Mouse (Mus musculus) gastrocnemius, postnatal 10 days (tissue): ENCODE data around the gene Lpar1. TPM values are rescaled to one million over a fixed set of nuclear protein-coding genes. Genes with fewer than 3 reads are reported as not detected.
A peak's percentile ranks its signal among the peaks of the same experiment; 100 is the strongest.

Experiments used
- DNase-seq: peaks from one replicate; pipeline ENCODE4 v3.0.0; 2021; ENCODE audit warnings: mixed read lengths
- long read RNA-seq, 2 experiments: library from polyadenylated mRNA; stranded (forward); transcript quantifications; one replicate each; pipeline ENCODE4 v2.0.0; 2021
- total RNA-seq, 2 experiments: library from RNA; stranded (reverse); gene quantifications; 2 replicates each; pipeline ENCODE4 v1.2.3; 2021

Lpar1 gene
- 10 to 100 TPM; 32.5 to 46.0 TPM for total RNA-seq
- long read RNA-seq, experiment 1, transcript Lpar1-201 (4 exons, 3,512 nt) = major isoform, 26 of 44 reads
- long read RNA-seq, experiment 1, partial matches to known transcripts = 5 of 44 reads
- long read RNA-seq, experiment 1, other reads (novel, unspliced or antisense) = 12 of 44 reads
- long read RNA-seq, experiment 2, transcript Lpar1-201 (4 exons, 3,512 nt) = major isoform, 21 of 33 reads
- long read RNA-seq, experiment 2, partial matches to known transcripts = 2 of 33 reads
- long read RNA-seq, experiment 2, other reads (novel, unspliced or antisense) = 9 of 33 reads

DNA sequence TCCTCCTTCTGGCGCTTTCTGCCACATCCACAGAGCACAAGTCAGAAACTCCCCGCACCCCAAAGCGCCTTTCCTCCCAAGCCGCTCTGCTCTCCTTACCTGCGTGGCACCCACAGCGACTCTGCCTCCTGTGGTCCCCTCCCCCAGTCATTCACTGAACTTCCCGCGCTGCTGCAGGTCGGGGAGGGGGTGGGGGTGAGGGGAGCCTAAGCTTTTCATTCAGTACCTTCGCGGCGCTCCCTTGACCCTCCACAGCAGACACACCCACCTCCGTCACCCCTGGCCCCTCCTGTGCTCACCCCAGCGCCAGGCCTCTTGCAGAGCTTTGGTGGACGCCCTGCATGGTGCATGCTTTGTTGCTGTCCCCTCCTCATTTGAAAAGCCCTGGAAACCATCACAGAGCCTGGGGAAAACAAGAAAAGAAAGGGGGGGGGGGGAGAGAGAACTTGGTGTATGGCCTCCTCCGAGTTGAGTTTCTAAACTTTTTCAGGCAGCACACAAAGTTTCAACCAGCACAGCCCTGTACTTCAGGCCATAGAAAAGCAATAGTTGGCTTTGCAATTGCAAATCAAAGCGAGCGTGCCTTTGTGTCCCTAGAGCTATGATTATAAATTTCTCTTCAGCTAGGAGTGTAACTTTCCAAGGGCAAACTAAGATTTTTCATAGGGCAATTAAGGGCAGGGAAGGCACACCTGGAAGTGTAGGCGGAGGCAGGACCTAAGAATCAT is at the start of gene Lpar1:
TSS of gene Lpar1 (minus strand) at position 268 of the 728 bp plus-strand sequence.
- DNase-seq = peak; percentile 44

DNA sequence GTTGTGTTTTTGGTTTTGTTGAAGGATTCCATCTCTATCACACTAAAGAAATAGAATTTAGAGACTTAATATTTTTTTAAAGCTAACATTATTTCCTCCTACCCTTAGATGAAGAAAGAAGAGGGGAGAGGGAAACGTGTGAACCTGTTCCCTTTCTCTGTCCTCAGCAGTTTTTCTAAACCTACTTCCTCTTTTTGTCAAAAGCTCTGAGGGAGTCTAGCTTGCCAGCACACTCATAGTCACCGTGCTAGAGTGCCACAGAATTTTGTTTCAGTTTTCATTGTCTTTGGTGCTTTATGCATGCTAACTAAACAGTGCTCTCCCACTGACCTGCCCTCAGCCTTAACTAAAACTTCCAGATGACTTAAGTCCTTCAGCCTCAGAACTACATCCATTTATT is 32.2 kb upstream of the Lpar1 start:
- DNase-seq = no peak

DNA sequence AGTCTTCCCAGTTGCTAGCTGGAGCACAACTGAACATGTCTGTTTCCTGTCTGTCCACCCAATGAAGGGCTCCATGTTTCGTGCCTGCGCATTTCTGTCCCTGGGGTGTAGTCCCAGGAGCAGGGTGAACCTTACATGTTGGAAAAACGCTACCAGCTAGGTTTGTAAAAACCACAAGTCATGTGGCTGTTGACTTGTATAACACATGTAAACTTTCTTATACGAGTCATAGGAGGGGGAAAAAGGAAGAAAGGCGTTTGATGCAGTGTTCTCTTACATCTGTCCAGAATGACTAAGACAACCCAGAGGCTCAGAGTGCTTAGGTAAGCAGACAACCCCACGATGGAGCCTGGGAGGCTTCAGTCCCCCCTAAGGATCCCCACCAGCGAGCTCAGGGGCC is 27.5 kb upstream of the Lpar1 start:
- DNase-seq = no peak

- DNase-seq = no peak
Observed at GRCm38 (mm10) chr4:58580516-58580915, 26.8 kb upstream of the Lpar1 start.

GRCm38 (mm10) chr4:58580098-58580497 is 26.4 kb upstream of the Lpar1 start:
- no peak for DNase-seq

DNA sequence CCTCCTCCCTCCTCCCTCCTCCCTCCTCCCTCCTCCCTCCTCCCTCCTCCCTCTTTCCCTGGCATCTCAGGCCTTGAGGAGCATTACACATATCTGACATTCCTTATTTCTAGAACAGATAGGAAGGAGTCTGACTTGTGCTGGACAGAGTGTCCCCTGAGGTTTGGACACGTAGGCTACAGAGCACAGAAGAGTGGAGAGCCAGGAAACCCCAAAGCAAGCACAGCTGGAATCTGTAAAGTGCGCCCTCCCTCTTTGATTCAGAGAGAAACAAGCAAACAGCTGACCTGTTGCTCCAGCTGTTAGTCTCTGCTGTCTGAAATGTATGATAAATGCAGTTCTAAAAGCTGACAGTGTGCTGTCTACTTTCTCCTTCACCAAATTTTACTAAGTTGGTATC is 24.8 kb upstream of the Lpar1 start:
- DNase-seq = no peak

- DNase-seq = no peak
Observed at GRCm38 (mm10) chr4:58577382-58578048, 23.8 kb upstream of the Lpar1 start.

- no peak for DNase-seq
Observed at GRCm38 (mm10) chr4:58575831-58576230, 22.1 kb upstream of the Lpar1 start.

DNA sequence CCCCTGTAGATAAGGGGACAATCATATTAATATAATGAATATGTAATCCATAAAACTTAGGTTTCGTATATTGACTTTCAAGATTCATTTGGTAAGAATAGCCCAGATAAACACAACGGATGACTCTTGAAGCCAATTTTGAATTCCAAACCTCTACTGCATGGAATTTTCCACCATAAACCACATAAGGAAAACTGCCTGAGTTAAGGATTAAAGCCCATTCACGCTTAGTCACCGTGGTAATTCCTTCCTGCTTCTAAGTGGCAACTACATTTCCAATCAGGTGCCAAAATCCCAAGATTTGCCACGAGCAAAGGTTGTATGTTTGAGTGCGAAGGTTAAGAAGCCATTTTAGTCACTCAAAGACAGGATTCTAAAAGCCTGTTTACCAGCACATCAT is 20.3 kb upstream of the Lpar1 start:
- DNase-seq = no peak

DNA sequence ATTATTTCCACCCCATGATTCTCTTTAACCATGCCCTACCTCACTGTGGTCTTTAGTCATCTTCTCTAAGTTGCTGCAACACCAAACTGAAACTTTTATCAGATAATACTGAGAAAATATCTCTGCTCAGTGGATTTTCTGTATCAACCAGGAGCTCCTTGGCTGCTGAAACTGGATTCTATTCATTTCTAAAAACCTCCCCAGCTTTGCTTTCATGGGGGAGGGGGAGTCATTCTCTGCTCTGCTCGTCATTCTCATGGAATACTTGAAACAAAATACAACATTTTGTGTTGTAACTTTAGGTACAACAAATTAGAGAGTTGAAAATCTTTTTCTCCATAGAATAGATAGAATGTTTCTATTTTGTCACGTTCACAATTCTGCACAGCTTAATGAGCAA is 18.7 kb upstream of the Lpar1 start:
- no peak for DNase-seq

- DNase-seq = no peak
Observed at GRCm38 (mm10) chr4:58571661-58572060, 18.0 kb upstream of the Lpar1 start.

DNA sequence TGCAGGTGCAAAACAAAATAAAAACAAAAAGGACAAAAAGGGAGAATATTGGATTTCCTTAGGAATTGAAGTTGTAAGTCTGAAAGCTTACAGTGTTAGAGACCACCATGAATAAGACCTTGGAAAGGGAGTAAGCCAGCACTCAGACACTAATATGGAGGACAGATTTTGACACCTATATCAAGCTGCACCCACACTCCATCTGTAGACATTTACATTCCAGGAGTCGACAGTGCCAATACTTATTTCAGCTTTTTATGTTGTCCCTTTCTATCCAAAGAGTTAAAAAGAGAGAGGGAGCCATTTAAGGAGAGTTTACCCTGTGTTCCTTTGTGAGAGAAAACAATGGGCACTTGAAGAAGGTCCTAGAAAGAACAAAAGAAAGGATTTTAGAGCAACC is 17.5 kb upstream of the Lpar1 start:
- no peak for DNase-seq

DNA sequence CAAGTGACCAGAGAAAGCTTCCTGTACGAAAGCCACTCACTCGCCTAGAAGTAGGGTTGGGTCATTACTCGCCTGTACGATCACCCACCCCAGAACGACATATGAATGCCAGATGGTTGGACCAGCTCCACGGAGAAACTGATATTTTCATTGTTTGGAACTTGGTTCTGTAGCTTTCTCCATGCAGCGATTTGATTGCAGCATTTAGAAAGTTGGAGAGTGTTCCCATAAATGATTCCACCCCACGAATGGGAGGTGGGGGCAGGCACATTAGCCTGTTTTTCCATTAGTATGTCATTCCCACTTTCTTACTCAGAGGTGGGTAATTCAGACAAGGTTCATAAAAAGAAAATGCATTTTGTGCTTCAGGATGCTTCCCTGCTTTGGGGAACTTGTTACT is 14.8 kb upstream of the Lpar1 start:
- no peak for DNase-seq

DNA sequence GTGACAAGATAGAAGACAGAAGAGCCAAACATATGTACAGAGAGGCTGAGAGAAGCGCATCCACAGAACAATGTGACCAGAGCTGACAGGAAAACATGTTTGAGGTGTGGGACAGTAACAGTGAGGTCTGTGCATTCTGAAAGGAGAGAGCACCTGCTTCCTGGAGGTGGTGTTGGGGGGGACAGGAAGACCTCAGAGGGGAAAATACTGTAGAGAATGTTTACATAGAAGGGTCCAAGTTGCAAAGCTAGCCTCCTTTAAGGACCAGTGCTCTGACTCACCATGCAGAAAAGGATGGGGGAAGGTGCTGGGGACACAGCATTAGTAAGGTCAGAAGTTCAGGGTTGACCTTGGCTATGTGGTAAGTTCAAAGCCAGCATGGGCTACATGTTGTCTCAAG is 9.1 kb upstream of the Lpar1 start:
- DNase-seq = no peak

DNA sequence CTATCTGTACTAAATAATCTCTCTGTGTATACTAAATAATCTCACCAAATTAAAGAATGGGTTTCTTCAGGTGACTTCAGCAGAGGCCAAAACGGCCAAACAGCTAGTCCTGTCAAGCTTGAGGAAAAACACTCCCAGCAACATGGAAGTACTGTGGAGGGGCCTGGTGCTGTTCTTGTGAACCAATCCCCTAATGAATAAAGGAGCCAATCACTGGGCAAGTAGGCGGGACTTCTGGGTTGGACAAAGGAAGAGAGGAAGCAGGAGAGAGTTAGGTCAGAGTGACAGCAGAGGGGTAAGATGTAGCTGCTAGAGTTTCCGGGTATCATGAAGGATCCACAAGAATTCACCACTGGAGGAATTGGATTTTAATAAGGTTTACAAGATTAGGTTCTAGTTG is 3.3 kb upstream of the Lpar1 start:
- no peak for DNase-seq

- DNase-seq = no peak
Observed at GRCm38 (mm10) chr4:58554359-58554838, 701 bp upstream of the Lpar1 start.

GRCm38 (mm10) chr4:58552731-58553630 is 717 bp downstream of the Lpar1 start:
- DNase-seq = peak; percentile 82

- no peak for DNase-seq
Observed at GRCm38 (mm10) chr4:58552229-58552628, 1.5 kb downstream of the Lpar1 start.

DNA sequence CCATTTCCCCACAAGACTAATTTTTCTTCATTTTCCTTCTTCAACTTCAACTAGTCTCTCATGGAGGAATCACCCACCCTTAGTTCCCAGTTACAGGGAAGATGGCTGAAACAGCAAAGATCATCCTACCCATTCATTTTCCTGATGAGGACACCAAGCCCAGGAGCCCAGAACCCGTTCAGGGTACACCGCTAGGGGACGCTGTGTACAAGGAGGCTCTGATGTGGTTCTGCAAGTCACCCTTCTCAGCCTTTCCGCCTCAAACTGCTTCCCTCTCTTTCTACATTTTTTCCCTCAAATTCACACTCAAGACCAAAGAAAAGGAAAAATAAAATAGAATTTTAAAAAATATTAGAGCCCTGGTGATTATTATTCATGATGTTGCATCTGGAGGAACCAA is 1.9 kb downstream of the Lpar1 start:
- peak; percentile 90 for DNase-seq

- DNase-seq = no peak
Observed at GRCm38 (mm10) chr4:58547725-58548124, 6.0 kb downstream of the Lpar1 start.

- no peak for DNase-seq
Observed at GRCm38 (mm10) chr4:58547273-58547565, 6.5 kb downstream of the Lpar1 start.
